Mouse (Mus musculus) liver (tissue): ENCODE data around the gene Spag9.

Experiments used
- DNase-seq: peaks from one replicate; pipeline ENCODE4 v3.0.0-alpha.2; 2020; ENCODE audit warnings: mixed read lengths

Spag9 gene

GRCm38 (mm10) chr11:94159066-94159880 lies 163.4 kb downstream of the Spag9 start:
- DNase-seq, result no peak

DNA sequence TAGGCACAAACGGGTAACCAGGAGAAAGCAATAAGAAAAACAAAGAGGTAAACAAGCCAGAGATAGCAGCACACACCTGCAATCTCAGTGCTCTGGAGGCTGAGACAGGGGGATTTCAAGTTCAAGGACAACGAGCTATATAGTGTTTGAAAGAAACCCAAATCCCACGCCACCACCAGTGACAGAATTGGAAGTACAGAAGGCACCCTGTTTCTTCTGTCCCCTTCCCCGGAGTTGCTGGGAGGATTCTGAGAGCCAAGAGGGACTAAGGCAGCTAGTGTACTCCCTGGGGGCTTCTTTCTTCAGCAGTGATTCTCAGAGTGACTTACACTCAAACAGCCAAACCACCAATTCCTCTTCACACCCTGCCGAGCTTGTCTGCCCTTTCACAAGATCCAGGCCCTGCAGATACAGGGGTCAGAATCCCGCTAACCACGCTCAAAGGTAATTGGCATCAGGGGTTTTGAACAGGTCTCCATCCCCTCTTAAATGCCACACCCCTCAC lies 164.1 kb downstream of the Spag9 start:
- DNase-seq, result no peak

DNA sequence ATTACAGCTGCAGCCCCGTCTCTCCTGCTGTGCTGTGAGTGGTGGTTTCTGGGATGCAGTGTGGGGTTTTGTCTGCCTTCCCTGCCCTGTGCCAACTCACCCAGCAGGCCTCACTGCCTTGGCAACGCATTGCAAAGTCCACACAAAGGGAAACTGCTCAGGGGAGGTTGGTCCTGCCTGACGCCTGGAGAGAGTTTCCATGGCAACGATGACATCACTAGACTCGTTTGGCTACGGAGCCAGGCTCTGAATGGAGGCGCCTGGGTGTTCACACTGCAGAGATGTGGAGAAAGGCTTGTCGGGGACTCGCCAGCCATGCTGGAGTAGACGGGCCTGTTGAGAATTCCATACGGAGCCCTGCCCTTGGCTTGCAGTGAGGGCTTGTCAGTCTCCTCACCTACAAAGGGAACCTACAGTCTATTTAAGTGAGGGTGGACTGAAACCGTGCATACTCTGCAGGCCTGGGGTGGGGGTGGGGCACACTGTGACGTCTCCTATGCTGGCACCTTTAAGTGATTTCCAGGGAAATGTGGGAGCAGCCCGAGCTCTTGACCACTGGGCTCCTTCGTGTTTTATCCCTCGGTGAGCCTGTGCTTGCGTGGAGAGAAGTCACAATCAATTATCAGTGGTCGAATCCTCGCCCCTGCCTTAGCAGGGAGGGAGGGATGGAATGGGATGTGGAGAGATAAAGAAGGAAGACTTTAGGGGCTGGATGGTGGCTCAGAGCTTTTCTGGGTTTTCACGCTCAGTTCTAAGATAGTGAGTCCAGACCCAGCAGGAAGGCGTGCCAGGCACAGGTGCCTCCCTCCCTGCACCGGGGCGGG lies 164.8 kb downstream of the Spag9 start:
- peak; percentile 41 for DNase-seq

- DNase-seq, result peak; percentile 51
Observed at GRCm38 (mm10) chr11:94161267-94161646, 165.4 kb downstream of the Spag9 start.

GRCm38 (mm10) chr11:94161867-94162581 lies 166.1 kb downstream of the Spag9 start:
- DNase-seq, result no peak

DNA sequence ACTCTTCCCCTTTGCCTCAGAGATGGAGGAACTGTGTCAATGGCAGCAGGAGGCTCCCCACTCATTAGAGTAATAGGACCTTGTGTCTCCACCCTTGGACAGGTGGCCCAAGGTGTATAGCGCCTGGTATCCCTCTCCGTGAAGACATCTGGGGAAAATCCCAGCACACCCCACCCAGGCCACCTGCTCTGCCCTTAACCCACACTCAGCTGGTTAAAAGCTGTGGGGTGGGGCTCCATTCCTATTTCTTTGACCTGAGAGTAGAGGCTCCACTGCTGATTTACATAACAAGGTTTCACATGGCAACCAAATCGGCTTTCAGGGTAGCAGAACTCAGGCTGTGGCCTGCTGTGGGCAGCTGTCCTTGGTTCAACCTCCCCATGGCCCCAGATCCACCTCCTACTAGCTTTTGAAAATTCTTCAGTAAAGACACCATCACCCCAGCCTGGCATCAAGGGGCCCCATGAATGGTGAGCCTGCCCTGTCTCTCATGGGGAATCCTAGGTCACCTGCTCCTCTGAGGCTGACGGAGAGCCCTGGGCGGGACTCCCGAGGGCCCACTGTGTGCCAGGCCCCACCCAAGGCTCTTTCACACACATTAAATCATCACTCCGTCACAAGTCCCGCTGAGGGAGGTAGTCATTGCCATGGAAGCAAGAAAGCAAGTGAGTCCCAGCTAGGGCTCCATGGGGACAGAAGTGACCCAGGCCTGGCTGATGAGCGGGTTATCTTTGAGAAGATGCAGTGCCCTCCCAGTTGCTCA lies 167.3 kb downstream of the Spag9 start:
- no peak for DNase-seq

DNA sequence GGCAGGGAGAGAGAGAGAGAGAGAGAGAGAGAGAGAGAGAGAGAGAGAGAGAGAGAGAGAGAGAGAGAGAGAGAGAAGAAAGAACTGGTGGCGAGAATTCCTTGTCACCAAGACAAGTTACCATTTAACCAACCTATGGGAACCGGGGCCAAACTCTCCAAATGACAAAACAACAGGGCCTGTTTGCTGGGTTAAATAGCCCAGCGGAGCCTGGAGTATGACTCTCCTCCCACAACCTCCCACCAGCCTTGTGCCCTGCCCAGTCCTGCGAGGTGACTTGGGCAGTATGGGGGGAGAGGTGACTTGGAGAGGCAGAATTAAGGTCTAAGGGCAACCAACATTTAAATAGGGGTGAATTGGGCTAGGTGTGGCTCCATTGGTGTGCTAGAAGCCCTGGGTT lies 169.9 kb downstream of the Spag9 start:
- no peak for DNase-seq

- DNase-seq, result no peak
Observed at GRCm38 (mm10) chr11:94168238-94168637, 172.3 kb downstream of the Spag9 start.

- no peak for DNase-seq
Observed at GRCm38 (mm10) chr11:94169596-94169995, 173.7 kb downstream of the Spag9 start.

DNA sequence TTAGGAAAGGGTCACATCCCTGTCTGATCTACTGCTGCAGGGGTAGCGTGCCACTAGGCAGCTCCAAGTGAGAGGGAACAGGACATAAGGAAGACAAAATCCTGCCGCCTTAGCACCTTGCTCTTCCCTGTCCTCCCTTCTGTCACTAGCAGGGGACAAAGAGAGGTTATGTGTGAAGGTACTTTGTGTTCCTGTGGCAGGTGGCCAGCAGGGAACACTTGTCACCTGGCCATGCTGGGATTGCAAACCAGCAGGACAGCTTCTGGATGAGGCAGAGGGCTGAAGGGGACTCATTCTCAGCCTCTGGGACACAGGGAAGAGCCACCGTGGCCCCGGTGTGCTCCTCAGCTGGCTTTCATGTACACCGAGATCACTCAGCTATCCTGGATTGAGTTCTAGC lies 175.8 kb downstream of the Spag9 start:
- DNase-seq, result no peak

DNA sequence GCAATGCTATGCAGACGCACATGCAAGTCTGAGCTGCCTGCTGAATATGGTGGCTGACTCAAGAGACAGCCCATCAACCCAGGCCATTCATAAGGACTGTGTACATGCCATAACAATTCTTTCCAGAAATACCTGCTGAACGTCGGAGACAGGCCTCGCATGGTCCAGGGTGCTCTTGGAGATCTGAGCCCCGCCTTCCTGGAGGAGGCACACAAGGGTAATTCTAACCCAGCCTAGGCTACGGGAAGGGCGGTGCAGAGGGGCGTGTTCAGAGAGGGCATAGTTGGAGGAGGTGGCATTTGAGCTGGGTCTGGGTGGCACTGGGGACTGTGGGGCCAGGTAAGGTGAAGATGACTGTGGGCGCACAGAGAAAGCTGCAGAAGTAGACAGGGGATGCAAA lies 176.3 kb downstream of the Spag9 start:
- DNase-seq, result peak; percentile 14

- no peak for DNase-seq
Observed at GRCm38 (mm10) chr11:94173726-94174146, 177.8 kb downstream of the Spag9 start.

DNA sequence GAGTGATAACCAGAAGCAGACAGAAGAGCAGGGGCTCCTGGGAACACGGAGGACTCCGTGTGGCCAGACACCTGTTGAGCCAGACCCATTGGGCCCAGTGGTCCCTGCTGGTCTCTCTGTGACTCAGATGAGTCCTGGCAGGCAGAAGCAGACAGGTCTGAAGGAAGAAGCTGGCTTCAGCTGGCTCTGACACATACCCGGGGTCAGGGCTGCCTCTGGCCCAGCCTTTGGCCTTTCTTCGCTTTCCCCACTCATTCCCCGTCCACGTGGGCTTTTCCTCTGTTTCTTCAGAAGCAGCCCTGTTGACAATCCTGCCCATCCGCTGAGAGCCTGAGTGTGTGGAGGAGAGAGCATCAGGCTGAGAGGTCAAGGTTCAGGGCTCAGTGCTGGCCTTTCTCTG lies 179.4 kb downstream of the Spag9 start:
- DNase-seq, result no peak
